Mouse (Mus musculus): ENCODE results near the gene Slc17a8.
"Not testable (repeated sequence)": the region's sequence is repeated elsewhere in the genome, so short reads cannot be mapped to it uniquely, and the experiment has no call there.

Gene Slc17a8

GRCm38 (mm10) chr10:89589877-89590276, 31.2 kb downstream of the Slc17a8 start:
- DNase-seq (ENCODE audit: low spot score in 2 of 2): no peak

- no peak for DNase-seq (ENCODE audit: low spot score in 2 of 2)
Observed at GRCm38 (mm10) chr10:89588708-89589107, 32.3 kb downstream of the Slc17a8 start.

GRCm38 (mm10) chr10:89584709-89585108, 36.3 kb downstream of the Slc17a8 start:
- DNase-seq (ENCODE audit: low spot score in 2 of 2): no peak

- no peak for DNase-seq (ENCODE audit: low spot score in 2 of 2)
Observed at GRCm38 (mm10) chr10:89578801-89579200, 42.3 kb downstream of the Slc17a8 start.

GRCm38 (mm10) chr10:89577666-89578065, 43.4 kb downstream of the Slc17a8 start:
- no peak for DNase-seq (ENCODE audit: low spot score in 2 of 2)

DNA sequence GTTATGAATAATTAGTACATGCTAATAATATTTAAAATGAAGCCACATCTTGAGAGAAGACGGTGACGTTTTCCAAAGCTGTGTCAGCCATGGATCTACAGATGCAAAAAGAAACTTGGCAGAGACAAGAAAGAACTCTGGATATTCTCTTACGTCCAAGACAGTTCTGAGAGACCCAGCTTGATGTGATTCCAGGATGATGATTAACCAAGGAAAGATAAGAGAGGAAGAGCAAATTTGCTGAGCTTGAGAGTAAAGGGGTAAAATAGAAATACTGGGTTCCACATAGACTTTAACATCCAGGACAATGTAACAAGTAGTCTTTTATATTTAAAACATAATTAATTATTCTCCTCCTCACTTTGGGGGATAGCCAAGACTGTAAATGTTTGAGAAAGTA, 47.6 kb downstream of the Slc17a8 start:
- no peak for DNase-seq (ENCODE audit: low spot score in 2 of 2)

DNA sequence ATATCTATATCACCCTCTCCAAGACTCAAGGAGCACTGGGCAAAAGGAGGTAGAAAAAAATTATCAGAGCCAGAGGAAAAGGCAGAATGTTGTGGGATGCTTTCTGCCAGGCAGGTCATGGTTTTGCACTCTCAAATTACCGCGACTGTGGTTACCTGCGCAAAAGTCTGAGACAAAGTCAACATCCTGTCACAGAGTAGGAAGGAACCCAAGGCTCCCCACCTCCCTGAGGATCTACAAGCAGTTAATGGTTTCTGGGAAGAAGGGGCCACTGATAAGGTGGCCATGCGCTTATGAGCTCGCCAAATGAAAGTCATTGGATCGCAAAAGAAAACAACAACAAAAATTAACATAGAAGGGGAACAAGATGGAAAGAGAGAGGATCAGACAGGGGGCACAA, 48.1 kb downstream of the Slc17a8 start:
- no peak for DNase-seq (ENCODE audit: low spot score in 2 of 2)

DNA sequence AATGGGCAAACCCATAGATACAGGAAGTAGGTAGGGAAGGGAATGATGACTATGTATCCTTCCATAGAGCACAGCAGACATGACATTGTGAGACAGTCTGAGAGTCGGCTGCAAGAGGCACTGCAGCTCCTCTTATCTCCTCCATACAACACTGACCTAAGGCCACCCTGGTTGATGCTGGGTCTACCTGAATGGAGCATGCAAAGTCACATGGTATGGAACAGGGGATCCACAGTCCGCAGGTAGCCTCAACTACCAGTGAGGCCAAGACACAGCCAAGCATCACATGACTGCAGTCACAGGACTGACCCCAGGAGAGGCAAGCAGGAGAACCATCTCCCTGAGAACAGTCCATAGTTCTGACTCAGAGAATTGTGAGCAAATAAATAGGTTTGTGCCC, 53.7 kb downstream of the Slc17a8 start:
- no peak for DNase-seq (ENCODE audit: low spot score in 2 of 2)

GRCm38 (mm10) chr10:89565301-89566022, 55.6 kb downstream of the Slc17a8 start:
- DNase-seq (ENCODE audit: low spot score in 2 of 2): no peak

DNA sequence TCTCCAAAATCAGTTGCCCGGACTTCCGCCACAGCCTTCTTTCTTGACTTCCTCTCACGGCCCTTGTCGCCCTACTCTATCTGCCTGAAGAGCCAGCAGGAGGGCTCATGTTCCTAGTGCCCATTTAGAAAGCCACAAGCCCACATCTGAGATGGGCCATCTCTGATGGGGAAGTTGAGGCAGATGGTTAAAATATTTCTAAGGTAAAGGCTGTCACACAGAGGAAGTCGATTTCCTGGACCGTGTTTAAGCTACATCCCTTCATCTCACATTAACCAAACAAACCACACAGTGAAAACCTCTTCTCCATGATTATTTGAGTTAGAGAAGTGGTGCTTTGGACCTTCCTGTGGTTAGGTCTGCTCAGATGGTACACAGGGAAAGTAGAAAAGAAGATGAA, 58.9 kb downstream of the Slc17a8 start:
- DNase-seq (ENCODE audit: low spot score in 2 of 2): no peak

GRCm38 (mm10) chr10:89559351-89559750, 61.7 kb downstream of the Slc17a8 start:
- DNase-seq (ENCODE audit: low spot score in 2 of 2): no peak

DNA sequence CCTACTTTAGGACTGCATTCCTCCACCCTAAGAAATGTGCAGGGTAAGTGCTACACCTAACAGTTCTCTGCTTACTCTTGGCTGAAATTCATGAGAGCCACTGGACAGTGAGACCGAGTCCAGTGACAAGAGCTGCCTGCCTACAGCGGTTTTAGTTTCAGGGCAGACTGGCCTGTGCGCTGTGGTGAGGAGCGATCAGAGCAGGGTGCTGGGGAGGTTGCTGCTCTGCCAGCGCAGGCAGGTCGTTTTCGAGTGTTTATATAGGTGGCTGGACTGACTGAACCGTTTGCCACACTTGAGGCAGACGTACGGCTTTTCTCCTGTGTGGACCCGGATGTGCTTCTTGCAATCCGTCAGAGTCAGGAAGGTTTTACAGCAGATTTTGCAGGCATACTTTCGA, 66.2 kb downstream of the Slc17a8 start:
- not testable (repeated sequence) for DNase-seq (ENCODE audit: low spot score in 2 of 2)

- not testable (repeated sequence) for DNase-seq (ENCODE audit: low spot score in 2 of 2)
Observed at GRCm38 (mm10) chr10:89553855-89554254, 67.2 kb downstream of the Slc17a8 start.

GRCm38 (mm10) chr10:89553015-89553414, 68.0 kb downstream of the Slc17a8 start:
- DNase-seq (ENCODE audit: low spot score in 2 of 2): no peak

DNA sequence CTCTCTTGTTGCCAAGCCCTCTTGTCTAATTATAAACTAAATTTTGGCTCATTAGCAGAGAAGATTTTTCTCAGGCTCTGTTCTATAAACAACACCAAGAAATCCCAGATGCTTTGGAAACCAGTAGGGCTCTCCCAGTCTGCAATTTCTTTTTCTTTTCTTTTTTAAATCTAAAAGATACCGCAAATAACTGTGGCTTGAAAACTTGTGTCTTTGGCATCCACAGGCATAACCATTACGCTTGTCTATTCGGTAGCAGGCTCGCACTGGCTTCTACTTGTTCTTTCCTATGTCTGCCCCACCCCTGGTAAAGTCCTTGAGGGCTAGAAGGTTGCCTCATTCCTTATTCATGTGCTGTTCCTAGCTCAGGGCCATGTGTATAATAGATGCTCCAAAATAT, 69.4 kb downstream of the Slc17a8 start:
- DNase-seq (ENCODE audit: low spot score in 2 of 2): no peak

DNA sequence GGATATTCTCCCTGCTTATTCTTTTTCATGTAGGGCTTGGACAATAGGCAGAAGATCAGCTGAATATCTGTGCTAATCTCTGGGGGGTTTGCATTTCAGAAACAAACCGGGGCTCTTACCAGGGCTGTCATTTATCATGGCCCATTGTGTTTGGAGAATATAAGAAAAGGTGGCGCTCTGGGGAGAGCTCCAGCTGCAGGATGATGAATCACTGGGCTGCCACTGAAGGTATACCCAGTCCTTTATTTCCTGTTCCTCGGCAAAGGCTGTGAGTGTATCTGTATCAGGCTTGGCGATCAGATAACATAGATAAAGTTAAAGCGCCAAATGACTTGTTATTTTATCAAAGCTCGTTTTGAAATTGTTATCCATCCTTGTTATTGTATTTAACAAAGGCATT, 73.0 kb downstream of the Slc17a8 start:
- no peak for DNase-seq (ENCODE audit: low spot score in 2 of 2)

DNA sequence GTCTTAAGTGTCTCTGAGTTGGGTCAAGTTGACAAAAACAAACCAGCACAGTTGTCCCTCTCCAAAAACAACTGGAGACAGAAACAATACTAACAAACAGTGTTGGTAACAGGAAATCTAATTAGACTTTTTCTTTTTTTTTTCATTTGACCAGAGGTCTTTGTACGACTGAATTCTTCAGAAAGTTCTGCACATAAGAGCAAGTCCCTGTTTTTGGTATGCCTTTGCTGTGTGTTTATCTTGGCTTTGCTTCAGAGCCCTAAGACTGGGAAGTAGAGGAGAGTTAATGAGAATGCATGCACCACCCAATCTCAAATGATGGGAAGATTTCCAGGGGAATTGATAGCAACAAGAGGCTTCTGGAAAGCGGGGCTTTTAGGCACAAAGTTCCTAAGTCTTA, 74.1 kb downstream of the Slc17a8 start:
- no peak for DNase-seq (ENCODE audit: low spot score in 2 of 2)

DNA sequence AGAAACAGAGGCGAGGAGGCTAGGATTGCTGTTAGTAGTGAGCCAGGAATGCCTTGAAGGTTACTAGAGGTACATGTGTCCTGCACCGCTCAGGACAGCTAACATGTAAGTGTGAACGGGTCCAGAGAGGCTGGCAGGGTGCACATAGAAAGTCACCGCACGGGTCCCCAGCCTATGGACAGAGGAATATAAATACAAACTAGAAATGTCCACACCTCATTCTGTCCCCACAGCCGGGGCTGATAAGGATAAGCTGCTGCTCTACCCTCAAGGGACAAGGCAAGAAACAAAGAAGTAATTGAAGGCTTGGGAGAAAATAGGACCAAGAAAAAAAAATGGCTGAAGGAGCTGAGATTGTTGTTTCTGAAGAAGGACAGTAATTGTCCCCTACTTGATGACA, 77.2 kb downstream of the Slc17a8 start:
- no peak for DNase-seq (ENCODE audit: low spot score in 2 of 2)

DNA sequence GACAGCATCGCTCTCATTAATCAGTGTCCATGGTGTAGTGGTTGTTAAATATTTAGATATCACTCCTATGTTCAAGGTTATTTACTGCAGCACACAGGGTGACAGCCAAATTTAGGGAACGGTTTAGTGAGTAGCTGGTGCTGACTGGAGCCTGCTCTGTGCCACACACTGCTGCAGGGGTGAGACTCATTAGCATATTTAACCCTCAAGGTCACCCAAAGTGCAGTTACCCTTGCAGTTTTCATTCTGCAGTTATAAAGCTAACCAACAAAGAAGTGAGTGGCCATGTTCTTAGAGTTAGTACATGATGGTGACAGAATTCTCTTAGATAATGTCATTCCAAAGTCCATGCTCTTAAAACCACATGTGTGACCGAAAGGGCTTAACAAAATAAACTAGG, 78.7 kb downstream of the Slc17a8 start:
- DNase-seq (ENCODE audit: low spot score in 2 of 2): no peak

DNA sequence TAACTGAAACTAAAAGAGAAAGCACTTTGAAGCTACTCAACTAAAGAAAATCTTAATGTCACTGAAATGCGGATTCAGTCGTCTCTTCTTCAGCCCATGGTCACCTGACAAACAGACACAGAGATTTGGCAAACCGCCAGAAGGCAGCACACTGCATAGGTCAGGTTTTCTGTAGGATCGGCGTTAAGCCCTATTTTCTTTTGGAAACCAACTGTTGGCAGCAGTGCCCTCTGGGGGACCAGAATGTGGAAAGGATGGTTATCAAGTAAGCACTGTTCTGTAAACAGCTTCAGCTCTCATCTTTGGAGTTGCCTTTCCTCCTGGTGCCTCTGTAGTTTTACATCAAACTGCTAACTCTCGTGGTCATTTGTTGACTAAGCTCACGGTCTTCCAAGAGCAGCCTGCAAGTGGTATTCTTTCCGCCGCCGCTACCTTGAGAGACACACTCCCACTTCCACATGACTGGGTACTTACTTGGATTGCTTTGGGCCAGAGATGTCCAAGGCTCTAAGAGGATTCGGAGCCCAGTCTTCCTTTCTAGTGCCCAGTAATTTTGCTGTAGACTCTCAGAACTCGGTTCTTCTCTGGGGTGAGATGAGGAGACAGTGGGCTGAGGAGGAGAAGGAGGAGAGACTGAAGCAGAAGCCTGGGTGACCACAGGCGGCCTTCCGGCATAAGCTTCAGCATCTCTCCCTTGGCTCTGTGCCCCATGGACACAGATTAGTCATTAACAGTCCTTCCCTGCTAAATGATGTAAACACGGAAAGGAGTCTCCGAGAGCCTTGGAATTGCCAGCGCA, 87.9 kb downstream of the Slc17a8 start, which contains the start of gene Nr1h4:
Gene Nr1h4, minus strand, starts transcription at position 657 of the 799 bp plus-strand sequence.
- DNase-seq (ENCODE audit: low spot score in 2 of 2): peak in 1 of 2 experiments; percentile 33

- no peak for DNase-seq (ENCODE audit: low spot score in 2 of 2)
Observed at GRCm38 (mm10) chr10:89532451-89532850, 88.6 kb downstream of the Slc17a8 start.

DNA sequence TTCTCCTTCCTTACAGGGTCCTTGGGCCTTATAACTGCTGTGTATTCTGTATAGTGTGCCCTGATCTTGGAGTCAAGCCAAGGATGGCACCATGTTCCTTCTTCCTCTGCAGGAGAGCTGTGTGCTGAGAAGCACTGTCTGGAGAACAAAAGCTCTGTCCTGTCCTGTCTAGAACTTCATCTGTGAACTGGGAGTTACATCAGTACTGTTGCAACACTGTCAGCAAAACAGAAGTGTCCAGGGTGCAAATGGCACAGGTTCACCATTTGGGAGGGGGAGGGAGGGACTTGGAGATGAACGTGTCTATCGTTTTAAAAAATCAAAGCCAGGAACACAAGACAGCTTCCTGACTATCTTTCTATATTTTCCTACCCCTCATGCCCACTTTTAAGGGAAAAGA, 89.1 kb downstream of the Slc17a8 start:
- no peak for DNase-seq (ENCODE audit: low spot score in 2 of 2)

DNA sequence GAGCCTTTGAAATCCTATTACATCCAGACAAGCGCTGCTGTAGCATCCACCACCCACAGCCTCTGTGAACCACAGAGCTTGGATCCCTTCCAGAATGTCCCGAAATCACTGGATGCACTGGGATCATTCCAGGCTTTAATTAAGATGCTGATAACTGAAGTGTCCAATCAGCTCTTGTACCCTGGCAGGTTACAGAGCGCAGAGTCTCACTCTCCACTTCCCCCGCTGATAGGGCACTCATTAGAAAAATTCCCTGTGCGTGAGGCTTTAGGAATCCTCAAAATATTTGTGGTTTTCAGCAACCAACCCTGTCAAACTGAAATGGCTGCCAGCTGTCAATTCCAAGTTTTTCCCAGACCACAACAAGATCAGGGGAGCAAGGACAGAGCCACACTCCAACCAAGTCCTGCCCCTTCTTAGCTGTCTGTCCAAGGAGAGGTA, 89.8 kb downstream of the Slc17a8 start:
- no peak for DNase-seq (ENCODE audit: low spot score in 2 of 2)
